Mouse (Mus musculus): ENCODE data around the gene Tmtc1. TPM values are rescaled to one million over a fixed set of nuclear protein-coding genes. Genes with fewer than 3 reads are reported as not detected.

Tmtc1 gene
- total RNA-seq, 2 experiments from 2014 or later, result 64.0 to 64.8 TPM

GRCm38 (mm10) chr6:148310981-148311380 is 133.2 kb downstream of the Tmtc1 start:
- no peak for DNase-seq

GRCm38 (mm10) chr6:148305821-148306220 is 138.4 kb downstream of the Tmtc1 start:
- DNase-seq, result no peak

GRCm38 (mm10) chr6:148305191-148305590 is 139.0 kb downstream of the Tmtc1 start:
- DNase-seq, result no peak

GRCm38 (mm10) chr6:148302261-148302660 is 141.9 kb downstream of the Tmtc1 start:
- no peak for DNase-seq

- DNase-seq, result no peak
Observed at GRCm38 (mm10) chr6:148297086-148297485, 147.1 kb downstream of the Tmtc1 start.

GRCm38 (mm10) chr6:148296418-148296817 is 147.8 kb downstream of the Tmtc1 start:
- DNase-seq, result no peak

GRCm38 (mm10) chr6:148294506-148294905 is 149.7 kb downstream of the Tmtc1 start:
- no peak for DNase-seq

- no peak for DNase-seq
Observed at GRCm38 (mm10) chr6:148290865-148291264, 153.3 kb downstream of the Tmtc1 start.

- no peak for DNase-seq
Observed at GRCm38 (mm10) chr6:148283224-148283881, 160.8 kb downstream of the Tmtc1 start.

- DNase-seq, result no peak
Observed at GRCm38 (mm10) chr6:148279240-148279639, 164.9 kb downstream of the Tmtc1 start.

GRCm38 (mm10) chr6:148276418-148276817 is 167.8 kb downstream of the Tmtc1 start:
- DNase-seq, result no peak

- no peak for DNase-seq
Observed at GRCm38 (mm10) chr6:148275046-148275445, 169.1 kb downstream of the Tmtc1 start.

- no peak for DNase-seq
Observed at GRCm38 (mm10) chr6:148260729-148261101, 183.5 kb downstream of the Tmtc1 start.

GRCm38 (mm10) chr6:148259979-148260728 is 184.0 kb downstream of the Tmtc1 start:
- peak; percentile 43 for DNase-seq

GRCm38 (mm10) chr6:148259074-148259473 is 185.1 kb downstream of the Tmtc1 start:
- DNase-seq, result no peak

- DNase-seq, result no peak
Observed at GRCm38 (mm10) chr6:148257805-148258204, 186.4 kb downstream of the Tmtc1 start.

GRCm38 (mm10) chr6:148256109-148256508 is 188.1 kb downstream of the Tmtc1 start:
- no peak for DNase-seq

- DNase-seq, result no peak
Observed at GRCm38 (mm10) chr6:148255395-148256053, 188.7 kb downstream of the Tmtc1 start.

GRCm38 (mm10) chr6:148249221-148249620 is 195.0 kb downstream of the Tmtc1 start:
- DNase-seq, result no peak

- DNase-seq, result no peak
Observed at GRCm38 (mm10) chr6:148248625-148249024, 195.6 kb downstream of the Tmtc1 start.

GRCm38 (mm10) chr6:148246544-148246943 is 197.6 kb downstream of the Tmtc1 start:
- no peak for DNase-seq

- DNase-seq, result no peak
Observed at GRCm38 (mm10) chr6:148244836-148245235, 199.4 kb downstream of the Tmtc1 start.

- DNase-seq, result no peak
Observed at GRCm38 (mm10) chr6:148242304-148242703, 201.9 kb downstream of the Tmtc1 start.
